Mouse (Mus musculus) bone marrow macrophage, adult 2 months (primary cell): ENCODE data around the gene Mink1.

Experiments
- CTCF ChIP-seq: IDR thresholded peaks from 2 replicates; pipeline ENCODE4 v1.5.1; 2012; ENCODE audit warnings: low read depth, mild to moderate bottlenecking, low read length, moderate library complexity
- POLR2A ChIP-seq: IDR thresholded peaks from 2 replicates; pipeline ENCODE4 v1.6.1; 2012; ENCODE audit warnings: mild to moderate bottlenecking, low read depth, low read length, borderline replicate concordance

GRCm38 (mm10) chr11:70518436-70518835 is 44.2 kb upstream of the Mink1 start:
- TF ChIP-seq CTCF: no peak
- no peak for TF ChIP-seq POLR2A
